Mouse (Mus musculus) fat pad, adult 2 months (tissue): ENCODE measurements around the gene 0610012G03Rik.

Experiments used
- DNase-seq: peaks from one replicate; pipeline ENCODE4 v3.0.0-alpha.2; 2011; ENCODE audit warnings: low read depth, low spot score; ENCODE audit errors: extremely low read depth

Gene 0610012G03Rik

GRCm38 (mm10) chr16:31932840-31933697, 15.2 kb downstream of the 0610012G03Rik start:
- DNase-seq, result no peak

- no peak for DNase-seq
These were observed 16.0 kb downstream of the 0610012G03Rik start for GRCm38 (mm10) chr16:31932255-31932654.

DNA sequence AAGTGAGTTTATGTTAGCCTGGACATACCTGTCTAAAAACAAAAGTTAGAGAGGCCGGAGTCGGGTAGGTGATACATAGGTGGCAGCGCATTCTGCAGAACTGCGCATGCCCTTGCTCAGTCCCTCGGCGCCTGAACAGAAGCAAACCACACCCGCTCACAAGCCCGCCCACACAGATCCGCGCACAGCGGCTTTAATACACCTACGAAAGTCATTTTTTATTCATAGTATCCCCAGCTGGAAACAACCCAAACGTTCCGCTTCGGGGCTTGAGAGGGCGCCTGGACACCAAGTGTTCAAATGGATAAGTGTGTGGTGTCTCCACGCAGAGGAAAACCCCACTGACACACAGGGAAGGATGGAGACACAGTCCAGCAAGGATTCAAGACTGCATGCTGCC, 17.0 kb downstream of the 0610012G03Rik start:
- DNase-seq, result no peak

DNA sequence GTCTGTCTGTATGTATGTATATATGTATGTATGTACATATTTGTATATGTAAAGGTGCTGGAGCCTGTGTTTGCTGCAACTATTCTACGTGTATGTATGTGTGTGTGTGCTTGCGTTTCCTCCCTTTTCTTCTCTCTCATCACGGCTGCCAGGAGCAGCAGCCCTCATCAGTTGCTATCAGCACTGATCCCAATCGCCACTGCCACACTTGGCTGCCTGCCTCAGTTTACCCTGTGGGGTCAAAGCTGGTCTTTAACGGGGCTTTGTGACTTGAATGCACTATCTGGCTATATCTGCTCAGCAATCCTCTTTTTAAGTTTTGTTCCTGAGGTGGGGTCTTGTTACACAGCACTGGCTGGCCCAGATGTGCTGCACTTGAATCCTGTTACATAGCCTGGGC, 20.9 kb downstream of the 0610012G03Rik start:
- DNase-seq, result no peak

DNA sequence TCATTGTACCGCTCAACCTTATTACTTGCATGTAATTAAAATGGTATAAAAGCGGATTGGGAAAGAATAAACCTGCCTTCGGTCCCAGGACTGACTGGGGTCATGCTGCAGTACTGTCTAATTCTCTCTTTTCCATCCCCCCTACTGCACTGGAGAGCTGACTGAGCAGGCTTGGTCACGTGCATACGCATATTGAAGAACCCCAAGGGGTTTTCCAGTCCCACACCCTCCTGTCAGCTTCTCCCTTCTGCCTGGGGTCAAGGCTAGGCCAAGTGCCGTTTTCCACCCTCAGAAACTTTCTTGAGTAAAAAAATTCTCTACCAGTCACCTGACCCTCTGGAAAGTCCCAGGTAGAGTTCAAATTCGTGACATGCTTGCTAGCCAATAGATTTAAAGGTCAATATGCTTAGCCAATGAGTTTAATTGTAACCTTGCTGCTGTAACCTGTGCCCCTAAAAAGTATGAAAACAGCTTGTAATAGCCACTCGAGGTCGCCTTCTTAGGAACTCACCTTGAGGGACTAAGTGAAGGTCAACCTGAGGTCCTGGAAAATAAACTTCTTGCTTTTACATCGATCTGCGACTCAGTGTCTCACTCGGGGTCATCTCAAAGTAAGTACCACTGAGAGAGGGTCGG, 21.6 kb downstream of the 0610012G03Rik start:
- no peak for DNase-seq

DNA sequence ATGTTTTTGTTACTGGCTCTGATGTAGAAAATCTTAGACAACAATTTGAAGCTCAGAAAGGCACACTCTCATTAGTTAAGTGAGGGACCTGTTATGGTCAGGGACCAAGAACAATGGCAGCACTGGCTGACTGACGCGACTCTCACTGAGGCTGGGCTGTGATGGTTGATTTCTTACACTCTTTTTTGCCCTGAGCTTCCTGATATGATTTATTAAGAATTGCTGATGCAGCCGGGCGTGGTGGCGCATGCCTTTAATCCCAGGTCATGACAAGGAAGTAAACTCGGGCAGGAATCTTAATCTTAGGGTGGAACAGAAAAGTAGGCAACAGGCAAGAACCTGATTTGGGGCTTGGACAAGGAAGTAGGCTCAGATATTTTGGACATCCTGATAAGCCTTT, 22.2 kb downstream of the 0610012G03Rik start:
- no peak for DNase-seq

DNA sequence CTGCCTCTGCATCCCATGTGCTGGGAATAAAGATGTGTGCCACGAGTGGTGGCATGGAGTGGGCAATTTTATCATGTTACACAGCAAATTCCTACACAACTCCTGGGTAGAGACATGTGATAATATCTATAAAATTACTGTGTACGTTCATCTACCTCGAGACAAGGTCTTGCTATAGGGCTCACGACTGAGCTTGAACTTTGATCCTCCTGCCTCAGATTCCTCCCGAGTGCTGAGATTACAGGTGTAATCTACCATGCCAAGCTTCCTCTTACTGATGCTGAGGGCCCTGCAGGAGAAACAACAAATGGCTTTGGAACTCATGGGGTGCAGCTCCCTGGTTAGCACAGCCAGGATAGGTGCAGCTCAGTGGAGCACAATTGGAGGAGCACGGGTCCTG, 23.9 kb downstream of the 0610012G03Rik start:
- DNase-seq, result no peak

DNA sequence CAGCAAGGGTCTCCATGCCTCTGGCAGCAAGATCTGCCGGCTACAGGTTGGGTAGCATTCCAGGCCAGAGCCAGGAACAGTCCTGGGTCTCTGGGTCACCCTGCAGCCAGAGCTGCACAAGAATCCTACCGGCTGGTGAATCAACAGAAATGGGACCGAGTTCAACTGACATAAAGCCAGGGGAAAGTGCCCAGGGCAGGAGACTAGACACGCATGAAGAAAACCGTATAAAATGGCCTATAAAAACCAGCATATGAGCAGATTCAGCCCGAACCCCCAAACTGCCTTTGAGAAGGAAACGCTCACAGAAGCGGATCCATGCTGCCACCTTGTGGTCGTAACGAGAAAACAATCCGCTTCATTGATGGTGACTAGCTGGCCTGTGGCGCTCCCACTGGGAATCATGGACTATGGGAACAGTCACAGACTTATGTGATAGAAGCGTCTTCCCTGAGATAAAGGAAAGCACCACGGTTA, 30.0 kb downstream of the 0610012G03Rik start:
- DNase-seq, result no peak

- no peak for DNase-seq
These were observed 30.5 kb downstream of the 0610012G03Rik start for GRCm38 (mm10) chr16:31917776-31918175.

- DNase-seq, result no peak
These were observed 37.9 kb downstream of the 0610012G03Rik start for GRCm38 (mm10) chr16:31910281-31910847.

DNA sequence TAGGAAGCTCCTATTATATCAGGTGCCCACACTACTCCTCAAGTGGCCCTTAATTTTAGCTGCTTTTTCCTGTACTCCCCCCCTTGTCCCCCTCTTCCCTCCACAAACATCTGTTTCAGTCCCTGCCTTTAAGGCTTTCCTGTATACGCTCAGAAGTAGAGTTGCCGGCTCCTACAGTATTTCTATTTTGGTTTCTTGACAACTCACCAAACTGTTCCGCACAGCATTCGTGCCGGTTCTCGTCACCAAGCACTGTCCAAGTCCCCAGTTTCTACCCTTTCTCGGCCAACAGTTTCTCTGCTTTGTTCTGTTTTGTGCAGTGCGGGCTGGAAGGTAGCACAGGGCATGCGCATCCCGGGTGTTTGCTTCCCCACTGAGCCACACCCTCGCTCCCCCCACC, 39.3 kb downstream of the 0610012G03Rik start:
- no peak for DNase-seq

- DNase-seq, result no peak
These were observed 41.4 kb downstream of the 0610012G03Rik start for GRCm38 (mm10) chr16:31906896-31907295.

GRCm38 (mm10) chr16:31905891-31906825, 42.1 kb downstream of the 0610012G03Rik start:
- no peak for DNase-seq

DNA sequence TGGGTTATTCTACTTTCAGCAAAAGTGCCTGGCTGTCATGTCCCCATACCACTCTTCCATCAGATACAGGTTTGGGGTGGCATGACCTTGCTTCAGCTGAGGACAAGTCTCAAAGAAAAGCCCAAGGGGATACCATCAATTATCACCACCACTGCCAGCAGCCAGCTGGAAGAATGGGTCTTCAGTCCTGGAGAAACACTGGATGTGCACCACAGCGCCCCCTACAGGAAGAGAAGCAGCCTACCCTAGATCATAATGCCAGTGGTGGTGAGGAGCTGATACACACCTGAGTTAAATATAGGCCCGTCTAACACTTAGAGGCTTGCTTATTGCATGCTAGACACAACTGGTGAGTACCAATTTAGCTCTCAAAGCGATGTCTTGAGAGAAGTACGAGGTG, 43.0 kb downstream of the 0610012G03Rik start:
- no peak for DNase-seq

DNA sequence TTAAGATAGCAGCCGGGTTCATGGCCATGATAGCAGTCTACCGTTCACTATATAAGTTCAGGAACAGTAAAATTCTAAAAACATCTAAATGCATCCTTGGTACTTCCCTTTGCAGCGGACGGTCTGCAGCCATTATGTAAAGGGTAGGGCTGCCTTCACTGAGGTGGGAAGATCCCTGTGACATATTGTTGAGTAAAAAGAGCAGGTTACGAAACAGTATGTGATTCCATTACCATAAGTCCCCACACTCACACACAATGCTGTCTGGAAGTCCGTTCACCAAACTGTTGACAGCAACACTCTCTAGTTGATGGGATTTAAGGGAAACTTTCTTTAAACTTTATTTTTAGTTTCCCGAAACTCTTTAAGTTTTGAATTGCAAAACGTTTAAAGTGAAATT, 45.1 kb downstream of the 0610012G03Rik start:
- DNase-seq, result no peak

- DNase-seq, result no peak
These were observed 46.4 kb downstream of the 0610012G03Rik start for GRCm38 (mm10) chr16:31901886-31902285.

DNA sequence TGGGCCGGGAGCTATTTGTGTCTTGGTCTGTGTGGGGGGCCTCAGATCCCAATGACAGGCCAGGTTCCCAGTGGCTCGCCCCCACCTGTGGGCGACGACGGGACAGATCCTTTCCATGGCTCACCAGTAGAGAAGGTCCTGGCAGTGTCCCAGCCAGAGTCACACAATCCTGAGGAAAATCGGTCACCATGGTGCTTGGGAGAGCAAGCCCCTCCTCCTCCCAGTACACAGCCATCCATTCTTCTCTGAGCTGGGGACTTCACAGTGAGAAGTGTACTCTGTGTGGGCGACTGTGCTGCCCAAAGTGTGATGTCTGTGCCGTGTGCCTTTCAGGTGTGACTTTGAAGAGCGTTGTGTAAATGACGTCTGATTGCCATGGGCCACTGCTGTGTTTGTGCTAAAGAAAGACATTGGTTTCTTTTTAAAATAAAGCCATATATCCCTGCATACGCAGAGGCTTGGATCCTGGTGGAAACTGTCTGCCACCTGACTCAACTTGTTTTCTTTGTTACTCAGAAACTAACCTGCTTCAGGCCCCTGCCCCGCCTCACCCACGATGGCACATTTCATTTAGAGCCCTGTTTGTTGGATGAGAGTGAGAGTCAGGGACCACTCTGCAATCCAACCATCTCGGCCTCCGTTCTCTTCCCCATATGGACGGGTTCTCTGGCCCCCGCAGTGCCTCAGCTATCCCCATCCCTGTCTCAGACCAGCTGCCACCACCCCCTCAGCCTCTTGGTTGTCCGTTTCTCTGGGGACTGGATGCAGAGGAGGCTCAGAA, 49.6 kb downstream of the 0610012G03Rik start:
- DNase-seq, result no peak
